Mouse (Mus musculus): ENCODE results near the gene Nckipsd. TPM values are rescaled to one million over a fixed set of nuclear protein-coding genes. Genes with fewer than 3 reads are reported as not detected.

Nckipsd gene
- polyA plus RNA-seq, 1 experiment from 2014 or later = 10.5 TPM

DNA sequence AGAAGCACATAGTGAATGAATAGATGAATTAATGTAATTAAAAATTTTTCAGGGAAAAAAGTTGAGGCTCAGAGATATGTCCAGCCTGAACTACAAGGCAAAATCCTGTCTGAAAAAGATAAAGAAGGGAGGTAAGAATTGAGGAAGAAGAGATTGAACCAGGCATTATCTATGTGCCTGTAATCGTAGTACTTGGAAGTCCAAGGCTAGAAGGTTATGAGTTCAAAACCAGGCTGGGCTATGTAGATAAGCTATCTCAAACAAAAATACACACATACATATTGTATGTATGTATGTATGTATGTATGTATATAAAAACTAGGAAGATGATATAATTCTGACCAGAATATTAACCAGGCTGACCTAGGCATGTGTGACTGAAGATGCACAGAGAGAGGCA lies 15.9 kb upstream of the Nckipsd start:
- Histone ChIP-seq H3K4me2 (ENCODE audit: low read length) (no peak overlapping the region), H3K27ac (replicated peaks in 1 of 2; ENCODE audit: control insufficient read depth in 1 of 2, insufficient read depth in 1 of 2, low read depth in 2 of 2, low read length in 2 of 2) (no peak overlapping the region), H3K36me3 (ENCODE audit: control insufficient read depth, insufficient read depth, low read length) (peaks cover 21% of the 10 kb centered on the region), H3K9ac (ENCODE audit: low read length) (no peak overlapping the region), H3K4me1 (ENCODE audit: control insufficient read depth in 2 of 2, insufficient read depth in 2 of 2, low read length in 2 of 2) (peaks cover 9 to 72% of the 10 kb centered on the region in 2 experiments), H3K9me3 (ENCODE audit: control insufficient read depth, low read length) (no peaks in the 10 kb centered on the region), H3K4me3 (ENCODE audit: control insufficient read depth in 1 of 2, insufficient read depth in 1 of 2, low read depth in 1 of 2, low read length in 2 of 2) (no peak overlapping the region), H3K27me3 (ENCODE audit: control insufficient read depth, insufficient read depth, low read length) (no peaks in the 10 kb centered on the region)
- no peak for ATAC-seq (ENCODE audit: insufficient number of reproducible peaks, insufficient read depth, low FRiP score, low read depth)
- WGBS = 60% methylated on average over 1 of the region's 1 CpGs

- Histone ChIP-seq H3K36me3 (ENCODE audit: control insufficient read depth, insufficient read depth, low read length) (peaks cover 25% of the 10 kb centered on the region), H3K4me2 (ENCODE audit: low read length) (no peak overlapping the region), H3K27me3 (ENCODE audit: control insufficient read depth, insufficient read depth, low read length) (no peaks in the 10 kb centered on the region), H3K4me1 (ENCODE audit: control insufficient read depth in 2 of 2, insufficient read depth in 2 of 2, low read length in 2 of 2) (peaks cover 9 to 72% of the 10 kb centered on the region in 2 experiments), H3K4me3 (ENCODE audit: control insufficient read depth in 1 of 2, insufficient read depth in 1 of 2, low read depth in 1 of 2, low read length in 2 of 2) (no peak overlapping the region), H3K9me3 (ENCODE audit: control insufficient read depth, low read length) (no peaks in the 10 kb centered on the region), H3K27ac (replicated peaks in 1 of 2; ENCODE audit: control insufficient read depth in 1 of 2, insufficient read depth in 1 of 2, low read depth in 2 of 2, low read length in 2 of 2) (no peak overlapping the region), H3K9ac (ENCODE audit: low read length) (no peak overlapping the region)
- ATAC-seq (ENCODE audit: insufficient number of reproducible peaks, insufficient read depth, low FRiP score, low read depth) = no peak
- 61% methylated on average over 3 of the region's 3 CpGs for WGBS
Observed at GRCm38 (mm10) chr9:108792730-108793129, 15.4 kb upstream of the Nckipsd start.

DNA sequence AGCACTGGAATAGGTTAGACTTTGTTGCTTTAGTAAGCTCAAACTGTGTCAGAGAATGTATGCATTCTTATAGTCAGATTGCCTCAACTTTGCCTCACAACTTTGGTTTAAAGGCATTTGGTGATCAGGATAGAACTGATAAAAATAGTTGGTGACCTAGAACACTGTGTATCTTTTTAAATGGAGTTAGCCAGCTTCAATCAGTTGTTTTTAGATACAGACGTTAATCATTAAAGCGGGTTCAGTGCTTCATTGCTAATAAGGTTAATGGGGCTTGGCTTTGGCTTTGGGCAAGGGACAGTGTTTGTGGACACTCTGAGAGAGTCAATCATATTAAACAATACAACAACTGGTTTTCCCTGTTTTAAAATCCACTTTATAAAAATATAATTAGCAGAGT lies 12.9 kb upstream of the Nckipsd start:
- Histone ChIP-seq H3K9ac (ENCODE audit: low read length) (no peak overlapping the region), H3K4me1 (ENCODE audit: control insufficient read depth in 2 of 2, insufficient read depth in 2 of 2, low read length in 2 of 2) (peaks cover 9 to 64% of the 10 kb centered on the region in 2 experiments), H3K4me3 (ENCODE audit: control insufficient read depth in 1 of 2, insufficient read depth in 1 of 2, low read depth in 1 of 2, low read length in 2 of 2) (no peak overlapping the region), H3K9me3 (ENCODE audit: control insufficient read depth, low read length) (no peaks in the 10 kb centered on the region), H3K4me2 (ENCODE audit: low read length) (peak overlapping the region; percentile 29), H3K27me3 (ENCODE audit: control insufficient read depth, insufficient read depth, low read length) (no peaks in the 10 kb centered on the region), H3K36me3 (ENCODE audit: control insufficient read depth, insufficient read depth, low read length) (peaks cover 50% of the 10 kb centered on the region), H3K27ac (replicated peaks in 1 of 2; ENCODE audit: control insufficient read depth in 1 of 2, insufficient read depth in 1 of 2, low read depth in 2 of 2, low read length in 2 of 2) (peak overlapping the region in 1 of 2 experiments; percentile 64; a peak in 1 of 4 replicates)
- no peak for ATAC-seq (ENCODE audit: insufficient number of reproducible peaks, insufficient read depth, low FRiP score, low read depth)
- WGBS = 68% methylated on average over 2 of the region's 2 CpGs

DNA sequence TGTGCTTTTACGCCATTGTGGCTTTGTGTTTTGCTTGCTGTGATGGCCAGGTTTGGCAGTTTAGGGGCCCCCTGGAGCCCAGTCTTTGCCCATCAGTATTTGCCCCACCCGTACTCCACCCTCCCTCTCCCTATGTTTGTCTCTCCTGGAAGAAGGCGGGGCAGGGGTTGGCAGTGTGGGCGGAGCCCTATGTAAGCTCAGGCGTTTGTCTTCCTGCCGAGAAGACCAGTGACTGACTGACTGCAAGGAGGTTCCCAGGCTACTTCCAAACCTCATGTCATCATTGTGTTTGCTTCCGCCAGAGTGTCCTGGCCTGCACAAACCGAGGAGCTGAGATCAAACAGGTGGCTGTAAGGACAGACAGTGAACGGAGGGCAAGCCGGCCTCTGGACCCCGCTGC lies 12.4 kb upstream of the Nckipsd start:
- Histone ChIP-seq H3K4me1 (ENCODE audit: control insufficient read depth in 2 of 2, insufficient read depth in 2 of 2, low read length in 2 of 2) (peaks cover 9 to 63% of the 10 kb centered on the region in 2 experiments), H3K9ac (ENCODE audit: low read length) (peak overlapping the region; percentile 38; the same call in 1 of the 2 replicates)

GRCm38 (mm10) chr9:108796351-108796981 lies 11.7 kb upstream of the Nckipsd start:
- H3K9ac ChIP-seq (ENCODE audit: low read length) = peak overlapping the region; percentile 38; the same call in 1 of the 2 replicates
- H3K36me3 ChIP-seq (ENCODE audit: control insufficient read depth, insufficient read depth, low read length) = peaks cover 58% of the 10 kb centered on the region
- WGBS = 57% methylated on average over 4 of the region's 4 CpGs
- no peak for ATAC-seq (ENCODE audit: insufficient number of reproducible peaks, insufficient read depth, low FRiP score, low read depth)
- H3K27ac ChIP-seq (replicated peaks in 1 of 2; ENCODE audit: control insufficient read depth in 1 of 2, insufficient read depth in 1 of 2, low read depth in 2 of 2, low read length in 2 of 2) = peak overlapping the region; percentile 14 to 64; a peak in 2 of 4 replicates
- H3K4me3 ChIP-seq (ENCODE audit: control insufficient read depth in 1 of 2, insufficient read depth in 1 of 2, low read depth in 1 of 2, low read length in 2 of 2) = no peak overlapping the region
- no peaks in the 10 kb centered on the region for H3K9me3 ChIP-seq (ENCODE audit: control insufficient read depth, low read length)
- H3K4me2 ChIP-seq (ENCODE audit: low read length) = peak overlapping the region; percentile 29; the same call in 1 of the 2 replicates
- no peaks in the 10 kb centered on the region for H3K27me3 ChIP-seq (ENCODE audit: control insufficient read depth, insufficient read depth, low read length)
- peaks cover 9 to 57% of the 10 kb centered on the region in 2 experiments for H3K4me1 ChIP-seq (ENCODE audit: control insufficient read depth in 2 of 2, insufficient read depth in 2 of 2, low read length in 2 of 2)

More for the DNA sequence above, 12.4 kb upstream of the Nckipsd start:
- peak; percentile 40; the same call in 1 of the 2 replicates for ATAC-seq (ENCODE audit: insufficient number of reproducible peaks, insufficient read depth, low FRiP score, low read depth)
- no peaks in the 10 kb centered on the region for H3K27me3 ChIP-seq (ENCODE audit: control insufficient read depth, insufficient read depth, low read length)
- peak overlapping the region; percentile 29 for H3K4me2 ChIP-seq (ENCODE audit: low read length)
- H3K36me3 ChIP-seq (ENCODE audit: control insufficient read depth, insufficient read depth, low read length) = peaks cover 52% of the 10 kb centered on the region
- no peaks in the 10 kb centered on the region for H3K9me3 ChIP-seq (ENCODE audit: control insufficient read depth, low read length)
- 33% methylated on average over 11 of the region's 11 CpGs for WGBS
- no peak overlapping the region for H3K4me3 ChIP-seq (ENCODE audit: control insufficient read depth in 1 of 2, insufficient read depth in 1 of 2, low read depth in 1 of 2, low read length in 2 of 2)
- peak overlapping the region; percentile 14 to 64; a peak in 2 of 4 replicates for H3K27ac ChIP-seq (replicated peaks in 1 of 2; ENCODE audit: control insufficient read depth in 1 of 2, insufficient read depth in 1 of 2, low read depth in 2 of 2, low read length in 2 of 2)

- no peak overlapping the region for H3K4me3 ChIP-seq (ENCODE audit: control insufficient read depth in 1 of 2, insufficient read depth in 1 of 2, low read depth in 1 of 2, low read length in 2 of 2)
- peaks cover 68% of the 10 kb centered on the region for H3K36me3 ChIP-seq (ENCODE audit: control insufficient read depth, insufficient read depth, low read length)
- no peaks in the 10 kb centered on the region for H3K27me3 ChIP-seq (ENCODE audit: control insufficient read depth, insufficient read depth, low read length)
- 80% methylated on average over 7 of the region's 7 CpGs for WGBS
- no peaks in the 10 kb centered on the region for H3K9me3 ChIP-seq (ENCODE audit: control insufficient read depth, low read length)
- H3K4me2 ChIP-seq (ENCODE audit: low read length) = no peak overlapping the region
- peaks cover 9 to 48% of the 10 kb centered on the region in 2 experiments for H3K4me1 ChIP-seq (ENCODE audit: control insufficient read depth in 2 of 2, insufficient read depth in 2 of 2, low read length in 2 of 2)
- H3K9ac ChIP-seq (ENCODE audit: low read length) = no peak overlapping the region
- peak overlapping the region in 1 of 2 experiments; percentile 64; a peak in 1 of 4 replicates for H3K27ac ChIP-seq (replicated peaks in 1 of 2; ENCODE audit: control insufficient read depth in 1 of 2, insufficient read depth in 1 of 2, low read depth in 2 of 2, low read length in 2 of 2)
- no peak for ATAC-seq (ENCODE audit: insufficient number of reproducible peaks, insufficient read depth, low FRiP score, low read depth)
Observed at GRCm38 (mm10) chr9:108797477-108797876, 10.7 kb upstream of the Nckipsd start.

- no peak overlapping the region for H3K27ac ChIP-seq (replicated peaks in 1 of 2; ENCODE audit: control insufficient read depth in 1 of 2, insufficient read depth in 1 of 2, low read depth in 2 of 2, low read length in 2 of 2)
- ATAC-seq (ENCODE audit: insufficient number of reproducible peaks, insufficient read depth, low FRiP score, low read depth) = no peak
- no peak overlapping the region for H3K9ac ChIP-seq (ENCODE audit: low read length)
- 69% methylated on average over 5 of the region's 5 CpGs for WGBS
- no peak overlapping the region for H3K4me2 ChIP-seq (ENCODE audit: low read length)
- no peaks in the 10 kb centered on the region for H3K27me3 ChIP-seq (ENCODE audit: control insufficient read depth, insufficient read depth, low read length)
- H3K4me3 ChIP-seq (ENCODE audit: control insufficient read depth in 1 of 2, insufficient read depth in 1 of 2, low read depth in 1 of 2, low read length in 2 of 2) = no peak overlapping the region
- peaks cover 9 to 41% of the 10 kb centered on the region in 2 experiments for H3K4me1 ChIP-seq (ENCODE audit: control insufficient read depth in 2 of 2, insufficient read depth in 2 of 2, low read length in 2 of 2)
- no peaks in the 10 kb centered on the region for H3K9me3 ChIP-seq (ENCODE audit: control insufficient read depth, low read length)
- peaks cover 79% of the 10 kb centered on the region for H3K36me3 ChIP-seq (ENCODE audit: control insufficient read depth, insufficient read depth, low read length)
Observed at GRCm38 (mm10) chr9:108798508-108799075, 9.6 kb upstream of the Nckipsd start.
